Mouse (Mus musculus): ENCODE data around the gene Duxf3. TPM values are rescaled to one million over a fixed set of nuclear protein-coding genes. Genes with fewer than 3 reads are reported as not detected.
"Not testable (repeated sequence)": the region's sequence is repeated elsewhere in the genome, so short reads cannot be mapped to it uniquely, and the experiment has no call there.

Duxf3 gene
- polyA plus RNA-seq, 1 experiment from 2014 or later: not detected

GRCm38 (mm10) chr10:58233054-58233739 is 722 bp upstream of the Duxf3 start:
- H3K9ac ChIP-seq; H3K4me3 ChIP-seq; H3K4me1 ChIP-seq (replicated peaks); H3K36me3 ChIP-seq; H3K4me2 ChIP-seq; H3K27me3 ChIP-seq; H3K27ac ChIP-seq: not testable (repeated sequence)
- WGBS: 62% methylated on average over 10 of the region's 10 CpGs
- peak; percentile 32 for ATAC-seq (replicated peaks; ENCODE audit: insufficient number of reproducible peaks, insufficient read depth, low FRiP score, low read depth)
- H3K9me3 ChIP-seq (replicated peaks): peaks cover 14% of the 10 kb centered on the region

- H3K9ac ChIP-seq; H3K36me3 ChIP-seq; H3K27me3 ChIP-seq; H3K4me2 ChIP-seq; H3K27ac ChIP-seq; H3K4me1 ChIP-seq (replicated peaks); H3K4me3 ChIP-seq: not testable (repeated sequence)
- 81% methylated on average over 35 of the region's 35 CpGs for WGBS
- peaks cover 14% of the 10 kb centered on the region for H3K9me3 ChIP-seq (replicated peaks)
- ATAC-seq (replicated peaks; ENCODE audit: insufficient number of reproducible peaks, insufficient read depth, low FRiP score, low read depth): peak; percentile 77
Observed at GRCm38 (mm10) chr10:58231779-58232640, 465 bp downstream of the Duxf3 start.

GRCm38 (mm10) chr10:58231088-58231487 is 1.4 kb downstream of the Duxf3 start:
- 80% methylated on average over 5 of the region's 7 CpGs for WGBS

GRCm38 (mm10) chr10:58230021-58230420 is 2.5 kb downstream of the Duxf3 start:
- H3K4me1 ChIP-seq (replicated peaks); H3K36me3 ChIP-seq; H3K9ac ChIP-seq; H3K27me3 ChIP-seq; ATAC-seq (replicated peaks; ENCODE audit: insufficient number of reproducible peaks, insufficient read depth, low FRiP score, low read depth); H3K27ac ChIP-seq; H3K4me3 ChIP-seq; H3K4me2 ChIP-seq: not testable (repeated sequence)
- peaks cover 14% of the 10 kb centered on the region for H3K9me3 ChIP-seq (replicated peaks)
- WGBS: 45% methylated on average over 3 of the region's 3 CpGs

More at GRCm38 (mm10) chr10:58231088-58231487, 1.4 kb downstream of the Duxf3 start:
- not testable (repeated sequence) for H3K4me1 ChIP-seq (replicated peaks); H3K4me3 ChIP-seq; H3K9ac ChIP-seq; H3K27ac ChIP-seq; H3K36me3 ChIP-seq; H3K27me3 ChIP-seq; H3K4me2 ChIP-seq
- peaks cover 14% of the 10 kb centered on the region for H3K9me3 ChIP-seq (replicated peaks)
- ATAC-seq (replicated peaks; ENCODE audit: insufficient number of reproducible peaks, insufficient read depth, low FRiP score, low read depth): peak; percentile 19; the same call in 1 of the 2 replicates

GRCm38 (mm10) chr10:58227798-58228197 is 4.7 kb downstream of the Duxf3 start:
- ATAC-seq (replicated peaks; ENCODE audit: insufficient number of reproducible peaks, insufficient read depth, low FRiP score, low read depth): not testable (repeated sequence)
- WGBS: 76% methylated on average over 3 of the region's 6 CpGs

GRCm38 (mm10) chr10:58226357-58226756 is 6.1 kb downstream of the Duxf3 start:
- not testable (repeated sequence) for H3K27ac ChIP-seq; ATAC-seq (replicated peaks; ENCODE audit: insufficient number of reproducible peaks, insufficient read depth, low FRiP score, low read depth); H3K27me3 ChIP-seq; H3K36me3 ChIP-seq; H3K4me1 ChIP-seq (replicated peaks); H3K9ac ChIP-seq; H3K4me3 ChIP-seq; H3K4me2 ChIP-seq; H3K9me3 ChIP-seq (replicated peaks)
- 70% methylated on average over 4 of the region's 4 CpGs for WGBS

More at GRCm38 (mm10) chr10:58227798-58228197, 4.7 kb downstream of the Duxf3 start:
- H3K9ac ChIP-seq; H3K27me3 ChIP-seq; H3K27ac ChIP-seq; H3K36me3 ChIP-seq; H3K4me3 ChIP-seq; H3K4me2 ChIP-seq; H3K4me1 ChIP-seq (replicated peaks): not testable (repeated sequence)
- peaks cover 14% of the 10 kb centered on the region for H3K9me3 ChIP-seq (replicated peaks)

- WGBS: 79% methylated on average over 18 of the region's 18 CpGs
- not testable (repeated sequence) for H3K9me3 ChIP-seq (replicated peaks); ATAC-seq (replicated peaks; ENCODE audit: insufficient number of reproducible peaks, insufficient read depth, low FRiP score, low read depth); H3K36me3 ChIP-seq; H3K27me3 ChIP-seq; H3K4me1 ChIP-seq (replicated peaks); H3K4me2 ChIP-seq; H3K4me3 ChIP-seq; H3K27ac ChIP-seq; H3K9ac ChIP-seq
Observed at GRCm38 (mm10) chr10:58224827-58225785, 7.4 kb downstream of the Duxf3 start, which contains the start of gene AW822073. Gene AW822073 (minus strand): TSS chr10:58224930.

GRCm38 (mm10) chr10:58223972-58224805 is 8.3 kb downstream of the Duxf3 start:
- whole genome bisulfite sequencing: 80% methylated on average over 31 of the region's 31 CpGs
- H3K27ac ChIP-seq; H3K9me3 ChIP-seq (replicated peaks); H3K27me3 ChIP-seq; H3K4me2 ChIP-seq; H3K36me3 ChIP-seq; ATAC-seq (replicated peaks; ENCODE audit: insufficient number of reproducible peaks, insufficient read depth, low FRiP score, low read depth); H3K4me1 ChIP-seq (replicated peaks); H3K4me3 ChIP-seq; H3K9ac ChIP-seq: not testable (repeated sequence)

GRCm38 (mm10) chr10:58223161-58223560 is 9.3 kb downstream of the Duxf3 start:
- not testable (repeated sequence) for H3K4me1 ChIP-seq (replicated peaks); H3K36me3 ChIP-seq; H3K9ac ChIP-seq; H3K27me3 ChIP-seq; H3K9me3 ChIP-seq (replicated peaks); H3K27ac ChIP-seq; H3K4me3 ChIP-seq; ATAC-seq (replicated peaks; ENCODE audit: insufficient number of reproducible peaks, insufficient read depth, low FRiP score, low read depth); H3K4me2 ChIP-seq
- 77% methylated on average over 4 of the region's 6 CpGs for WGBS

- WGBS: 90% methylated on average over 2 of the region's 2 CpGs
- ATAC-seq (replicated peaks; ENCODE audit: insufficient number of reproducible peaks, insufficient read depth, low FRiP score, low read depth); H3K27me3 ChIP-seq; H3K9ac ChIP-seq; H3K27ac ChIP-seq; H3K36me3 ChIP-seq; H3K4me2 ChIP-seq; H3K4me3 ChIP-seq; H3K4me1 ChIP-seq (replicated peaks); H3K9me3 ChIP-seq (replicated peaks): not testable (repeated sequence)
Observed at GRCm38 (mm10) chr10:58221571-58221970, 10.9 kb downstream of the Duxf3 start.
